Mouse (Mus musculus) embryo, embryonic 10.5 days (tissue): Measurements from ENCODE around the gene Gnao1.

Source experiments
- DNase-seq: peaks from one replicate; pipeline ENCODE4 v3.0.0-alpha.2; 2015; ENCODE audit warnings: low spot score

The Gnao1 gene

GRCm38 (mm10) chr8:94010101-94010705 lies 200.4 kb downstream of the Gnao1 start:
- DNase-seq, result no peak

- peak; percentile 52 for DNase-seq
Observed at GRCm38 (mm10) chr8:94011076-94012012, 201.6 kb downstream of the Gnao1 start.

GRCm38 (mm10) chr8:94012013-94012951 lies 202.5 kb downstream of the Gnao1 start, which contains the start of gene Amfr:
Gene Amfr, minus strand, starts transcription at chr8:94012842.
- peak; percentile 82 for DNase-seq

GRCm38 (mm10) chr8:94013026-94013612 lies 203.4 kb downstream of the Gnao1 start:
- DNase-seq, result peak; percentile 15
